Mouse (Mus musculus) C2C12 (cell line): ENCODE measurements around the gene Cyth4. TPM values are rescaled to one million over a fixed set of nuclear protein-coding genes. Genes with fewer than 3 reads are reported as not detected.
A peak's percentile ranks its signal among the peaks of the same experiment; 100 is the strongest.

Source experiments
- H3K27me3 ChIP-seq: one replicate; pipeline ENCODE4 v1.6.1; 2011; ENCODE audit not compliant: control insufficient read depth, insufficient read depth, insufficient read length
- H3K36me3 ChIP-seq: one replicate; pipeline ENCODE4 v1.6.1; 2011; ENCODE audit not compliant: control insufficient read depth, insufficient read depth
- H3K4me3 ChIP-seq: one replicate; pipeline ENCODE4 v1.5.1; 2011; ENCODE audit warnings: mild to moderate bottlenecking, control low read depth; ENCODE audit not compliant: poor library complexity, insufficient read depth, severe bottlenecking
- H3K79me2 ChIP-seq: one replicate; pipeline ENCODE4 v1.6.1; 2011; ENCODE audit not compliant: control insufficient read depth, insufficient read depth
- H3K79me3 ChIP-seq: one replicate; pipeline ENCODE4 v1.6.1; 2011; ENCODE audit warnings: low read depth, control low read depth
- H3ac ChIP-seq: one replicate; pipeline ENCODE3; 2011; ENCODE audit warnings: low read depth; ENCODE audit not compliant: control insufficient read depth, insufficient read length
- CEBPB ChIP-seq: IDR thresholded peaks from one replicate; pipeline ENCODE4 v1.6.1; 2011; ENCODE audit warnings: low read depth, mild to moderate bottlenecking, control low read depth, moderate library complexity
- CTCF ChIP-seq: IDR thresholded peaks from one replicate; pipeline ENCODE4 v1.5.1; 2011; ENCODE audit not compliant: control insufficient read depth, insufficient read depth, insufficient read length
- FOSL1 ChIP-seq: IDR thresholded peaks from one replicate; pipeline ENCODE4 v1.8.0; 2011; ENCODE audit warnings: mild to moderate bottlenecking, low read length; ENCODE audit not compliant: poor library complexity, insufficient read depth, severe bottlenecking
- MAX ChIP-seq: IDR thresholded peaks from one replicate; pipeline ENCODE4 v1.6.1; 2011; ENCODE audit warnings: mild to moderate bottlenecking, control low read depth
- MYOD1 ChIP-seq: IDR thresholded peaks from one replicate; pipeline ENCODE4 v1.6.1; 2011; ENCODE audit warnings: low read depth; ENCODE audit not compliant: control insufficient read depth, insufficient read length
- MYOG ChIP-seq: IDR thresholded peaks from one replicate; pipeline ENCODE4 v1.6.1; 2011; ENCODE audit not compliant: control insufficient read depth, insufficient read length; ENCODE audit errors: extremely low read depth
- USF1 ChIP-seq: IDR thresholded peaks from one replicate; pipeline ENCODE4 v1.6.1; 2011; ENCODE audit warnings: low read depth, mild to moderate bottlenecking, control low read depth, moderate library complexity
- polyA plus RNA-seq: library from polyadenylated mRNA; unstranded; fragments of >200 nt; fragmentation: generic; extraction: Trizol; gene quantifications from one replicate; pipeline ENCODE4 v1.2.1, GENCODE M21; 2012; ENCODE audit warnings: missing spikeins

Cyth4 gene
- polyA plus RNA-seq, 1 experiment: 0.21 TPM

DNA sequence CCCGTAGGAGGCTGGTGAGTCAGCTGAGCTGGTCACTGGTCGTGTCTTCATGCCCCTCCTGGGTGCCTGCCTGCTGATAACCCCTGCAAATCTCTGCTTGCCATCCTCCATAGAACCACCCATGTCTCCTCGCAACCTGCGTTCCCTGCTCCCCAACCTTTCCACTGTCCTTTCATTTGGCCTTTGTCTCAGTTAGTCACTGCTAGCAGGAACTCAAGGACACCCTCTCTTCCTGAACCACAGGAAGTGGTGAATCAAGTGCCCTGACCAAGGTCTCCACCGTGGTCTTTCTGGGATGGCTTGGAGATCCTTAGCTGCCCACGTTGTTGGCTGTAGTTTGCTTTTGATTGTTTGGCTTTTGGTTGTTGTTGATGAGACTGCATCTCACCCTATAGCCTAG is 4.3 kb downstream of the Cyth4 start:
- H3K4me3 ChIP-seq: no peak overlapping the region
- H3K79me3 ChIP-seq: no peaks in the 10 kb centered on the region
- TF ChIP-seq CEBPB (no peak), MYOD1 (no peak), FOSL1 (no peak), USF1 (no peak), CTCF (no peak), MAX (no peak), MYOG (no peak)
- H3K27me3 ChIP-seq: peaks cover 35% of the 10 kb centered on the region
- H3K79me2 ChIP-seq: no peaks in the 10 kb centered on the region
- H3ac ChIP-seq: no peak overlapping the region
- H3K36me3 ChIP-seq: no peaks in the 10 kb centered on the region

DNA sequence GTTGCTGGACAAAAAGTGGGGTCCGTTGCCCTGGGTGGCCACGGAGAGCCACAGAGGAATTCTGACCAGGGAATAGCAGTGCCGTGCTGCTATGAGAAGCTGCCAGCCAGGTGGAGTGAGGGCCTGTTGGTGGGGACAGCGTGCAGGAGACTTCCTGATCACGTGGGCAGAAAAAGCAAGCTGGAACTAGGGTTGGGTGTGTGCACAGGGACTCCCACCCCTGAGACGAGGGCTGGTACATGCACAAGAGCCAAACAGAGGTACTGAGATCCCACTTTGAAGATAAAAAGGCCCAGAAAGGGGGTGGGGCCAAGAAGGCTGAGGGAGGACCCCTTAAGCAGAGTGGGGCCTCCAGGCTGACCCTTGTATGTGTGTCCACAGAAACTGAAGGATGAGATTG is 7.4 kb downstream of the Cyth4 start:
- Histone ChIP-seq H3ac (no peak overlapping the region), H3K4me3 (no peak overlapping the region), H3K79me3 (no peaks in the 10 kb centered on the region), H3K27me3 (peaks cover 29% of the 10 kb centered on the region), H3K79me2 (no peaks in the 10 kb centered on the region), H3K36me3 (no peaks in the 10 kb centered on the region)
- TF ChIP-seq USF1 (peak; percentile 18), CEBPB (no peak)

DNA sequence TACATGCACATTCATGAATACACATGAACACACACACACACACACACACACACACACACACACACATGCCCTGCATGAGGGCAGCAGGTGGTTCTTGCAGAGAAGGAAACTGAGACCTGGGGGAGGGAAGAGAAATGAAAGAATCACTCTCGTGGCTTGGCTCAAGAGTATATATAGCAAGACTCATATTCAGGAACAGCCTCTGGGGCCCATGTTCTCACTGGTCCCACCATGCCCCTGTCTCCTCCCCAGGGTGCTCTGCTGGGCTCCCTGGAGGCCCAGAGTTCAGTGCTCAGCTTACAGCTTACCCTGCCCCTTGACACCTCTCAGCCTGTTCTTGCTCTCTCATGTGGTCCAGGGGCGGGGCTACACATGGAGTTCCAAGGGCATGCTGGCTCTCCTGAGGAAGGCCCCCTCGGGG is 8.5 kb downstream of the Cyth4 start:
- Histone ChIP-seq H3K4me3 (no peak overlapping the region), H3K36me3 (no peaks in the 10 kb centered on the region), H3K27me3 (peaks cover 18% of the 10 kb centered on the region), H3K79me2 (no peaks in the 10 kb centered on the region), H3ac (no peak overlapping the region), H3K79me3 (no peaks in the 10 kb centered on the region)
- TF ChIP-seq MYOD1 (no peak), MAX (no peak), FOSL1 (no peak), MYOG (no peak), CEBPB (no peak), CTCF (no peak)

DNA sequence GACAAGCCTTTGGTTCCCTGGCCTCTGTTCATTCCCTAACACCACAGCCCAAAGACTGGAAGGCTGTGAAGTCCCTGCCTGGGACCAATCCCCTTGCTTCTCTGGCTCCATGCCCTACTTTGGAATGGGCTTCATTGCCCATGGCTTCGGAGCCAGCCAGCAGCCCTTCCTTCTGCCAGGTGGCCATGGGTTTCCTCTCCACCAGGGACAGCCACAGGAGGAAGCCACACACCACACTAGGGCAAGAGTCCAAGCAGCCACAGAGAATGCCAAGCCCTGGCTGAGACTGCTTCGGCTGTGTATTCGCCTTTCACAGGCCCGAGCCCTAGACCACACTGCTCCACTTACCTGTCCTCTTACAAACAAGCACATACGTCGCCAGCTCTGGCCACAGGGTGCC is 9.2 kb downstream of the Cyth4 start:
- H3K4me3 ChIP-seq: no peak overlapping the region
- no peak overlapping the region for H3ac ChIP-seq
- H3K36me3 ChIP-seq: no peaks in the 10 kb centered on the region
- H3K27me3 ChIP-seq: peaks cover 14% of the 10 kb centered on the region
- TF ChIP-seq MYOD1: no peak
- no peak for TF ChIP-seq MAX
- no peaks in the 10 kb centered on the region for H3K79me3 ChIP-seq
- H3K79me2 ChIP-seq: no peaks in the 10 kb centered on the region

DNA sequence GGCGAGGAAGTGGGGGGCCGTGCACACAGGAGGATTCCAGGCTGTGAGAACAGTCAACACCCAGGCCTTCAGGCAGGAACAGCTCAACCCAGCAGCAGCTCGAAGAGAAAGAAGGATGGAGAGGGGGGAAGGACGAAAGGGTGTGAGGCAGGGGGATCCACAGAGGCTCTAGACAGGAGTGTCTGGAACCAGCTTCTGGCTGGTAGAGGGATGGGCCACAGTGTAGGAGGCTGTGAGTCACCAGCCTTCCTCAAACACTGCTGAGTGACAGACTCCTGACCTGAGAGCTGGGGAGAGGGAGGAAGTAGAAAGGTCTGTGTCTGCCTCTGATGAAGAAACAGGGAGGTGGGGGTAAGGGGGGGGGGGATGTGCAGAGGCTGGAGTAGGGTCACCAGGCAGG is 10.6 kb downstream of the Cyth4 start:
- no peak overlapping the region for H3K4me3 ChIP-seq
- H3K79me2 ChIP-seq: no peaks in the 10 kb centered on the region
- H3K79me3 ChIP-seq: no peaks in the 10 kb centered on the region
- H3K36me3 ChIP-seq: no peaks in the 10 kb centered on the region
- peaks cover 12% of the 10 kb centered on the region for H3K27me3 ChIP-seq
- TF ChIP-seq CEBPB (no peak), USF1 (no peak), MYOD1 (no peak), FOSL1 (no peak), CTCF (no peak), MAX (no peak), MYOG (no peak)
- no peak overlapping the region for H3ac ChIP-seq

DNA sequence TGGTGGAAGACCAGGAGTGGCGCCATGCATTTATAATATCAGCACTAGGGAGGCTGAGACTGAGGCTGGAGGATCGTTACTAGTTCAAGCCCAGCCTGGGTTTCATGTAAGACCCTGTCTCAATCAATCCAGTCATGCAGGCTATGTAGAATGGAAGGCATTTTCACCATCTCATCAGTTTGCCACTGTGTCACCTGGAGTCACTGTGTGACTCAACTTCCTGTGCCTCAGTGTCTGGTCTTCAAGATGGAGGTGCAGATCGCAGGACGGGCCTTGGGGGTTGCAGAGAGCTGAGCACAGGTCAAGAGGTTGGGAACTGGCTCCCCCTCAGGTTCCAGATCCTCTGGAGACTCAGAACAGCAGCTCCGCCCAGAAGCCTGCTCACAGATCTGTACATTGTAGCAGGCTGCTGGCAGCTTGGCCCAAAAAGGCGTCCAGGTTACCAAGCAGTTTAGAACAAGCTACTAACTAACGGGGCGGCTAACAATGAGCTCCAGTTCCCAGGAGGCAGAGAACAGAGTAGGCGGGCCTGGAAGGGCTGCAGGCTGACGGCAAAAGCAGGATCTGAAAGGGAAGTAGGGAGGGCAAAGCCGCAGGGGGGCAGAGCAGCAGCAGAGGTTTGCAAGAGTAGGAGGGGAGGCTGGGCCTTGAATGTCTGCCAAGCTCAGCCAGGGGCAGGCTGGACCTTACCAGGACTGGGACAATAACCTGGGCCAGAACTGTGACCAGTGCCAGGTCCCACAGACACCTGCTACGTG is 14.0 kb downstream of the Cyth4 start:
- TF ChIP-seq CTCF: no peak
- no peak for TF ChIP-seq USF1
- TF ChIP-seq MAX: no peak
- TF ChIP-seq FOSL1: no peak
- TF ChIP-seq CEBPB: no peak
- TF ChIP-seq MYOD1: no peak
- TF ChIP-seq MYOG: no peak
- Histone ChIP-seq H3ac (no peak overlapping the region), H3K79me2 (no peaks in the 10 kb centered on the region), H3K79me3 (no peaks in the 10 kb centered on the region), H3K4me3 (no peak overlapping the region), H3K36me3 (no peaks in the 10 kb centered on the region), H3K27me3 (peaks cover 5% of the 10 kb centered on the region)
